Mouse (Mus musculus): Measurements from ENCODE around the gene Peli3. TPM values are rescaled to one million over a fixed set of nuclear protein-coding genes. Genes with fewer than 3 reads are reported as not detected.

Gene Peli3
- polyA plus RNA-seq, 1 experiment from 2014 or later, result 11.1 TPM

- no peaks in the 10 kb centered on the region for H3K36me3 ChIP-seq
- H3K27ac ChIP-seq (replicated peaks), result peak overlapping the region; percentile 27; the same call in 1 of the 2 replicates
- WGBS, result 6% methylated on average over 13 of the region's 13 CpGs
- peaks cover 5% of the 10 kb centered on the region; the same call in 1 of the 2 replicates for H3K27me3 ChIP-seq
- H3K9me3 ChIP-seq, result no peaks in the 10 kb centered on the region
- H3K4me1 ChIP-seq, result peaks cover 7% of the 10 kb centered on the region
- H3K4me3 ChIP-seq, result peak overlapping the region; percentile 53
- ATAC-seq (replicated peaks), result no peak; the same call in 1 of the 2 replicates
- H3K9ac ChIP-seq (replicated peaks), result peak overlapping the region; percentile 64
- peak overlapping the region; percentile 64 for H3K4me2 ChIP-seq (replicated peaks)
These were observed 294 bp upstream of the Peli3 start for GRCm38 (mm10) chr19:4943253-4943588.

DNA sequence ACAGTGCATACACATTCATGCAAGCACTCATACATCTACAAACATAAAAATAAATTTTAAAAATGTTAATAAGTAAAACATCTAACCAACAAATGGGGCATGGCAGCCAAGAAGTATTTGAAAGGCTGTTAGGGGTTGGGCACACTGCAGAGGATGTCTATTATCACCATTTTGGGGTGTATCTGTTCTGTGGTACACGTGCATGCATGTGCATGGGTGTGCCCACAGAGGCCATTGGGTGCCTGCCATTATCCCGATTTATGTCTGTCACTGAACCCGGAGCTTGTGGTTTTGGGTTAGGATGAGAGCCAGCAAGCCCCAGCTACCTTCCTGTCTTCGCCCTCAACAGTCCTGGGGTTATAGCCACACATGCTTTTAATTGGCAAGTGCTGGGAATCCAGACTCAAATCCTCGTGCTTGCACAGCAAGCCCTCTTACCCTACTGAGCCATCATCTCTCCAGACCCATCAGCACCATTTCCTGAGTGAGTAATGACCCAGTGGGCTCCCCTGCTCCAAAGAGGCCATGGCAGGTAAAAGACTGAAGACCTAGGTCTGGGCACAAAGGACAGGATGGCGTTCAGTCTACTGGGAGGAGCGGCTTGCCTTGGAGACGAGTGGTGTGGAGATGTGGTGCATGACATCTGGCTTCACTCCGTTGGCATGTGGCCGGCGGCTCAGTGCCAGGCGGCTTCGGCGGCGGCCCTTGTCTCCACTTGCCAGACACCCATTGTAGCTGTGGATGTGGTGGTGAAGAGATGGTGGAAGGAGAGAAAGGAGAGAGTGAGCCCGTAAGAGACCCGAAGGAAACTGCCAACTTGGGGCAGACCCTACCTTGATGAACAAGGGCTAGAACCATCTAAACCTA is 5.2 kb downstream of the Peli3 start:
- Histone ChIP-seq H3K9me3 (no peaks in the 10 kb centered on the region), H3K4me1 (no peaks in the 10 kb centered on the region; the same call in 1 of the 2 replicates), H3K4me2 (replicated peaks) (no peak overlapping the region), H3K27ac (replicated peaks) (no peak overlapping the region), H3K9ac (replicated peaks) (no peak overlapping the region), H3K4me3 (no peak overlapping the region), H3K27me3 (peaks cover 5% of the 10 kb centered on the region; the same call in 1 of the 2 replicates), H3K36me3 (peaks cover 5% of the 10 kb centered on the region; the same call in 1 of the 2 replicates)
- WGBS, result 88% methylated on average over 17 of the region's 17 CpGs
- no peak for ATAC-seq (replicated peaks)

DNA sequence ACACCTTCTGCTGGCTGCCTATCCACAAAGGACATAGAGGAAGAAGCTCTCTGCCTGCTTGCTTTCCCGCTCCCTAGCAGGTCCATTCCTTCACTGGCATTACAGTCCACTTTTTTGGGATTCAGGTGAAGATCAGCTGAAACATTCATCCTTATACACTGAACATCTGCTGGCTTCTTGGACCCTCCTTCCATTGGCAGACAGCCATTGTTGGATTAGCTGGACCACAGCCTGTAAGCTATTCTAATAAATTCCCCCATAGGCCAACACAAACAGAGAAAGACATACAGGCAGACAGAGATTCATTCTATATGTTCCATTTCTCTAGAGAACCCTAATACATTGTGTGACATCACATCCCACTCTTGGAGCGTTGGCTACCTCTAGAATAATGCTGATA is 6.0 kb downstream of the Peli3 start:
- Histone ChIP-seq H3K27me3 (peaks cover 5% of the 10 kb centered on the region; the same call in 1 of the 2 replicates), H3K4me2 (replicated peaks) (no peak overlapping the region), H3K4me3 (no peak overlapping the region), H3K4me1 (no peaks in the 10 kb centered on the region; the same call in 1 of the 2 replicates), H3K9ac (replicated peaks) (no peak overlapping the region), H3K9me3 (no peaks in the 10 kb centered on the region), H3K27ac (replicated peaks) (no peak overlapping the region), H3K36me3 (peaks cover 5% of the 10 kb centered on the region; the same call in 1 of the 2 replicates)
- 84% methylated on average over 2 of the region's 2 CpGs for WGBS
- no peak for ATAC-seq (replicated peaks)

DNA sequence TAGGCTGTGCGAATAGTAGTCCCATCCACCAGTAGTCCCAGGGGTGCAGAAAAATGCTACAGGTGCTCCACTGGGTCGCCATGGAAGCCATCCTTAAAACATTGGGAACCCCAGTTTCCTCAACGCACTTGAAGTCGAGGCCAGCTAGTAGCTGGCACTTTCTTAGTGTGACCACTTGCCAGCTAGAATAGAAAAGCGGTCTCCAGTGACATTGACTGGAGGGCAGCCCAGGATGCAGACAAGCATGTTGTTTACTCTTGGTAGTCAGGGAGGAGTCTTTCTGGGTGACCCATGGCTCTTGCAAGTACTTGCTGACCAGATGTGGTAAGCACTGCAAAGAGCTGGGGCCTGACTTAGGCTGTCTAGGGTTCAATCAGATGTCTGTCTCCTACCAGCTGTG is 14.1 kb downstream of the Peli3 start:
- ATAC-seq (replicated peaks), result no peak; the same call in 1 of the 2 replicates
- Histone ChIP-seq H3K9me3 (no peaks in the 10 kb centered on the region), H3K4me2 (replicated peaks) (peak overlapping the region; percentile 83), H3K4me3 (peak overlapping the region; percentile 72), H3K27me3 (no peaks in the 10 kb centered on the region), H3K27ac (replicated peaks) (peak overlapping the region; percentile 87), H3K36me3 (0 out of 2 replicates have a peak, but pooled peaks cover 4% of the 10 kb centered on the region), H3K4me1 (peaks cover 21% of the 10 kb centered on the region), H3K9ac (replicated peaks) (peak overlapping the region; percentile 68)
- 56% methylated on average over 5 of the region's 5 CpGs for WGBS

- peaks cover 10% of the 10 kb centered on the region for H3K36me3 ChIP-seq
- peak within 1 kb of the TSS; percentile 87 for H3K27ac ChIP-seq (replicated peaks)
- ATAC-seq (replicated peaks), result peak; percentile 97
- H3K9ac ChIP-seq (replicated peaks), result peak within 1 kb of the TSS; percentile 68
- H3K4me1 ChIP-seq, result peaks cover 21% of the 10 kb centered on the region
- no peaks in the 10 kb centered on the region for H3K27me3 ChIP-seq
- H3K4me2 ChIP-seq (replicated peaks), result peak within 1 kb of the TSS; percentile 83
- H3K9me3 ChIP-seq, result no peaks in the 10 kb centered on the region
- WGBS, result under 1% methylated on average over 32 of the region's 32 CpGs
- H3K4me3 ChIP-seq, result peak within 1 kb of the TSS; percentile 72
These were observed 14.9 kb downstream of the Peli3 start, which contains the start of gene Dpp3 for GRCm38 (mm10) chr19:4927904-4928531. Gene Dpp3, minus strand, starts transcription at chr19:4928287.

GRCm38 (mm10) chr19:4925121-4925860 is 17.6 kb downstream of the Peli3 start:
- Histone ChIP-seq H3K9me3 (no peaks in the 10 kb centered on the region), H3K4me1 (peaks cover 21% of the 10 kb centered on the region), H3K27me3 (no peaks in the 10 kb centered on the region), H3K27ac (replicated peaks) (no peak overlapping the region), H3K9ac (replicated peaks) (no peak overlapping the region), H3K36me3 (peaks cover 36% of the 10 kb centered on the region), H3K4me2 (replicated peaks) (no peak overlapping the region), H3K4me3 (no peak overlapping the region)
- ATAC-seq (replicated peaks), result no peak
- 96% methylated on average over 11 of the region's 11 CpGs for WGBS

DNA sequence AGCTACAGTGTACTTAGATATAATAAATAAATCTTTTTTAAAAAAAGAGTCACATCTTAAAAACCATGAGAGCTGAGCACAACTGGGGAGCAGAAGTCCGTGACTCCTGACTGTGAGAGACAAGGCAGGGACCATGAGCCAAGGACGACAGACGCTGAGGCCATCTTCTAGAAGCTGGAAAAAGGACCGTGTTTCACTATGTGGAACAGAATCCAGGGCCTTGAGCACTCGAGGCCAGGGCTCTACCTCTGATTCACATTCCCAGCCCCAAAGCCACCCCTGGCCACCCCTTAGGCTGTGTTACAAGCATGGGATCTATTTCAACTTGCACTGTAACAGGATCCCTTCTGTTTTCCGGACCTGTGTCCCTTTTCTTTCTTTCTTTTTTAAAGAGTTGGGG is 23.3 kb downstream of the Peli3 start:
- Histone ChIP-seq H3K36me3 (peaks cover 86% of the 10 kb centered on the region), H3K4me3 (no peak overlapping the region), H3K9ac (replicated peaks) (no peak overlapping the region), H3K4me2 (replicated peaks) (no peak overlapping the region), H3K27ac (replicated peaks) (no peak overlapping the region), H3K27me3 (no peaks in the 10 kb centered on the region), H3K4me1 (no peaks in the 10 kb centered on the region), H3K9me3 (no peaks in the 10 kb centered on the region)
- ATAC-seq (replicated peaks), result no peak
- WGBS, result 85% methylated on average over 6 of the region's 6 CpGs

DNA sequence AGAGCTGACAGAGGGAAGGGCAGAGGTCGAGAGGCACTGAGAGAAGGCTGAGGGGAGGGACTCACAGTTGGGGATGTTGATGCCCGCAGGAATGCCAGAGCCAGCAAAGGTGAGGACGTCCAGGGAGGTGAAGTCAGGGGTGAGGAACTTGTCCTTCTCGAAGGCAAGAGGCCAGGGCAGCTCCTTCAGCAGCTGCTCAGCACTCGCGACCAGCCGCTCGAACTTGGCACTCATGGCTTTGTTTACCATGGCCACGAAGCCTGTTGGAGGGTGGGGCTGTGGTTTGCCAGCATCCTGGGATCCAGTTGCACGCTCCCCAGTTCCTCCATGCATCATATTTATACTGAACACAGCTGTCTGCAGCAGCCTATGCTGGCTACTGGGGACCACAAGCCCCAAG is 26.1 kb downstream of the Peli3 start:
- WGBS, result 90% methylated on average over 10 of the region's 10 CpGs
- no peak for ATAC-seq (replicated peaks)
- Histone ChIP-seq H3K9ac (replicated peaks) (no peak overlapping the region), H3K27ac (replicated peaks) (no peak overlapping the region), H3K4me3 (no peak overlapping the region), H3K36me3 (peaks cover 89% of the 10 kb centered on the region), H3K9me3 (no peaks in the 10 kb centered on the region), H3K27me3 (no peaks in the 10 kb centered on the region), H3K4me2 (replicated peaks) (no peak overlapping the region), H3K4me1 (no peaks in the 10 kb centered on the region)

GRCm38 (mm10) chr19:4915924-4916603 is 26.9 kb downstream of the Peli3 start:
- H3K9ac ChIP-seq (replicated peaks), result no peak overlapping the region
- H3K4me3 ChIP-seq, result no peak overlapping the region
- H3K27ac ChIP-seq (replicated peaks), result no peak overlapping the region
- no peaks in the 10 kb centered on the region for H3K27me3 ChIP-seq
- H3K9me3 ChIP-seq, result no peaks in the 10 kb centered on the region
- ATAC-seq (replicated peaks), result no peak
- H3K4me2 ChIP-seq (replicated peaks), result no peak overlapping the region
- peaks cover 85% of the 10 kb centered on the region for H3K36me3 ChIP-seq
- 91% methylated on average over 15 of the region's 15 CpGs for WGBS
- H3K4me1 ChIP-seq, result no peaks in the 10 kb centered on the region

DNA sequence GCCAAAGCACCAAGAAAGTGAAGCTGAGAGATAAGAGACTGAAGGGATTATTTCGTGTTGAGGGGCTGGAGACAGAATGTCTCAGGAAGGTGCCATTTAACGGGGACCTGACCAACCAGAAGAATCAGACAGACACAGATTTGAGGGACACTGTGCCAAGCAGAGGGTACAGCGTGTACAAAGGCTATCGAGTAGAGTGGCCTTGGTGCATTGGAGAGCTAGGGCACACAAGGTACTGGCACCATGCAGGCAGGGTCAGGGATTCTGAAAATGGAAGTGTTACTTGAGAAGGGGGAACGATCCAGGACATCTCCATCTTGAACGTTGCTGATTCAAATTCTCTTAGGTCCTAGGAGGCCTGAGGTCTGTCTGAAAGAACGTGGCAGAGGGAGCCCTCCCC is 33.6 kb downstream of the Peli3 start:
- H3K27me3 ChIP-seq, result no peaks in the 10 kb centered on the region
- no peak overlapping the region for H3K4me3 ChIP-seq
- no peak overlapping the region for H3K27ac ChIP-seq (replicated peaks)
- no peak overlapping the region for H3K9ac ChIP-seq (replicated peaks)
- ATAC-seq (replicated peaks), result no peak
- no peaks in the 10 kb centered on the region for H3K9me3 ChIP-seq
- WGBS, result 93% methylated on average over 7 of the region's 7 CpGs
- H3K4me1 ChIP-seq, result peaks cover 14% of the 10 kb centered on the region
- peaks cover 53% of the 10 kb centered on the region for H3K36me3 ChIP-seq
- no peak overlapping the region for H3K4me2 ChIP-seq (replicated peaks)

- Histone ChIP-seq H3K36me3 (peaks cover 44% of the 10 kb centered on the region), H3K4me3 (no peak overlapping the region), H3K4me1 (peaks cover 14% of the 10 kb centered on the region), H3K27me3 (no peaks in the 10 kb centered on the region), H3K9me3 (no peaks in the 10 kb centered on the region), H3K4me2 (replicated peaks) (no peak overlapping the region), H3K9ac (replicated peaks) (no peak overlapping the region), H3K27ac (replicated peaks) (no peak overlapping the region)
- no peak for ATAC-seq (replicated peaks)
- WGBS, result 81% methylated on average over 4 of the region's 4 CpGs
These were observed 34.8 kb downstream of the Peli3 start for GRCm38 (mm10) chr19:4908107-4908506.
